Mouse (Mus musculus) cerebellum, postnatal 36 days (tissue): ENCODE results near the gene Zfand4.
"Not testable (repeated sequence)": the region's sequence is repeated elsewhere in the genome, so short reads cannot be mapped to it uniquely, and the experiment has no call there.

Source experiments
- DNase-seq, 2 experiments: peaks; one replicate each; pipeline ENCODE4 v3.0.0; 2021 to 2022; ENCODE audit warnings: mixed read lengths in 2 of 2

The Zfand4 gene

DNA sequence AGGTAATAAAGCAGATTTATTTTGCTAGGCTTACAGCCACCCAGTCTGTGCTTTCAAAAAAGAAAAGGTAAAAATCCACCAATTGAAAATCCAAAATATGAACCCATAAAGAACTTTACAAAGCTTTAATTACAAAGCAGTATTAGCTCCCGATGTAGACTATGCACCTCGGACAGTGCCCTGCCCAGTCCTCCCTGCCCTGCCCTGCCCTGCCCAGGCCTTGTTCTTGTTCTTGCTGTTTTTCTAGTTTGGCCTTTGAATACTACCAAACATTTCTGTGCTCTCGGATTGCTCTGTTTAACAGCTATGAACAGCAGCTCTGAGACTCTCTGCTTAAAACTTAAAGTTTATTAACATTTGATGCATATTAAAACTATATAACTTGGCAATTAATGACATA lies 62.6 kb downstream of the Zfand4 start:
- DNase-seq, result no peak

GRCm38 (mm10) chr6:116331396-116331795 lies 67.4 kb downstream of the Zfand4 start:
- peak in 1 of 2 experiments; percentile 29 for DNase-seq

GRCm38 (mm10) chr6:116337466-116337834 lies 73.4 kb downstream of the Zfand4 start:
- DNase-seq, result no peak

DNA sequence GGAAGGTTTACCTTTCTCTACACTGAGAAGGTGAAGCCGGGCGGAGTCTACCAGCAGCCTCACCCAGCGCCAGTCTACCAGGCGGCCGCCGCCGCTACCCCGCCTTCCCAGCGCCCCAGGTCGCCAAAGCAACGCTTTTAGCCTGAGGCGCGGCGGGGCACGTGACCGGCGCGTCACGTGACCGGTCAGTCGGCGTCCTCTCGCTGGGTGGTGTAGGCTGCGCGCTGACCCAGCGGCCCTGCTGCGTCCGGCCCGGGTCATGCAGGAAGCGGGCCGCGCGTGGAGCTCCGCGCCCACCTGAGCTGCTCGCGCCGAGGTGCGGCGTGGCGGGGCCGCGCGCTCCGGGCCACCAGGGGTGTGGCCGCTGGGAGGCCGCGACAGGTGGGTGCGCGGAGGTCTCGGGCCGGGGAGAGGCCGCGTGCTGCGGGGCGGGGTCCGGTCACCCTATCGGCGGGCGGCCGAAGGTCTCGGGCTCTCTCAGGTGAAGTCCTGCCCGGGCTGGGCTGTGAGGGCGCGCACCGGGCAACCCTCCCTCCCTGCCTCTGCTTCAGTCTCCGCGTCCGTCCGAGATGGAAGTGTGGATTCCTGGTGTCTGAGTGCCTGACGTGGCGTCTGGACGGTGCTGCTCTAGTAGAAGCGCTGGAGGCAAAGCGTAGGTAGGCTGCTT lies 73.9 kb downstream of the Zfand4 start, which contains the start of gene March8:
Gene March8 (plus strand): TSS at position 190 of the 667 bp plus-strand sequence.
- peak; percentile 89 to 93 for DNase-seq

DNA sequence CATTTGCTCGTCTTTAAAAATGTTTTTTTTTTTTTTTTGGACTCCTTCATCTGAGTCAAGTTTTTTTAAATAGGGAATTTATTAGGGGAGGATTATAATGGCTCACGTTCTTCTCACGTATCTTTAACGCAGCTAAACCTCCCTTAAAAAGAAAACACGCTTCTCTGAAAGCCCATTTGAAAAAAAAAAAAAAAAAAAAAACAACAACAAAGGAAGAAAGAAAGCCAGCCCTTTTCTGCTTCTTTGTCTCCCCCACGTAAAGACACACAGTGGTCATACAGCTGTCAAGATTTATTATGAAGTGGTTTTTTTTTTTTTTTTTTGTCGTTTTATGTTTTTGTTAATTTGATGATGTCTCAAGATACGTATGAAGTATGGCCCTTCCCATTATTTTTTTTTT lies 74.5 kb downstream of the Zfand4 start:
- no peak for DNase-seq

DNA sequence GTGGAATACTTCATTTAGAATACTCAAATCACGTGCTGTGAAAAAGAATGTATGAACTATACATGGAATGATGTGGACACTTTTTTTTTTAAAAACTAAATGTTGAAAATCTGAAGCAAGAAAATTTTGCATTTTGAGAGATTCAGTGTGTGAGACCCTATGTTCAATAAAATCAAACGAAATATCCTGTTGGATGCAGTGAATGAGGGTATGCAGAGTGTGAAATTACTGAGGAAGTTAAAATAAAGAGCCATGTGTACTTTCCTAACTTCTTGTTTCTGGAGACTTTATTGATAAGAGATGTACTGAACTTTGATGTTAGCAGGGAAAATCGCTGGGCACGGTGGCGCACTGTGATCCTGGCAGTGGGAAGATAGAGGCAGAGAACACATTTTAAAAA lies 75.1 kb downstream of the Zfand4 start:
- no peak for DNase-seq

GRCm38 (mm10) chr6:116340521-116340920 lies 76.5 kb downstream of the Zfand4 start:
- DNase-seq, result no peak

DNA sequence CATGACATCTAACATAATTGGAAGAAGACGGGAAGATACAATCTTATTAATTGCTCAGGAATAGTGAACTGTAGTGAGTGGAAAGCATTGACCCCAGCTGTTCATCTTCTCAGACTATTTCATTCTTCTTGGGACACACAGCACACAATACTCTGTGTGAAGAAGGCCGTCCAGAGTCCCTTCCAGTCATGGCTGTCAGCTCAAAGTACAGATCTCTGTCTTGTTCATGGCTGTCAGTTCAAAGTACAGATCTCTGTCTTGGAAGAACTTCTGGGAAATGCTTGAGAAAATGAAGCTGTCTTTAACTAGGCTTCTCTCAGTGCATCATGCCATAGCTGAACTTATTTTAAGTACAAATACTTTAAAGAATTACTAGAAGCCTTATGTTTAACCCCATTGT lies 83.9 kb downstream of the Zfand4 start:
- DNase-seq, result no peak

DNA sequence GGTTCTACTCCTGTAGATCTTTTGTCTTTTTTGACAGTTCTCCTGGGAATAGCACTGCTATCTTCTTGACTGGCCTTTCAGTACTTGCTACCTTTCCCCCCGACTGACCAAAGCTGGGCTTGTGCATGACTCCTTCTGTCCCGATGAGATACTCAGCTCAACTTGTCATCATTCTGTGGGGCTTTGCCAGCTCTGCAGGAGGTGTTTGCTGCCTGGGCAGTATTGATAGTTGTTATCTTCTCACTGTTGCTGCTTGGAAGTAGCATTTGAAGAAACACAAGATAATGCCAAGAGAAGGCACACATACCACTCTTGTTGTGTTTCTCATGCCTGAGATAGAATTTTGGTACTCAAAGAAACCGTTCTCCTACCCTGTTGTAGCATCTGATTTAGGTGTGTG lies 86.0 kb downstream of the Zfand4 start:
- DNase-seq, result no peak

- DNase-seq, result no peak
These were observed 86.6 kb downstream of the Zfand4 start for GRCm38 (mm10) chr6:116350643-116351042.

DNA sequence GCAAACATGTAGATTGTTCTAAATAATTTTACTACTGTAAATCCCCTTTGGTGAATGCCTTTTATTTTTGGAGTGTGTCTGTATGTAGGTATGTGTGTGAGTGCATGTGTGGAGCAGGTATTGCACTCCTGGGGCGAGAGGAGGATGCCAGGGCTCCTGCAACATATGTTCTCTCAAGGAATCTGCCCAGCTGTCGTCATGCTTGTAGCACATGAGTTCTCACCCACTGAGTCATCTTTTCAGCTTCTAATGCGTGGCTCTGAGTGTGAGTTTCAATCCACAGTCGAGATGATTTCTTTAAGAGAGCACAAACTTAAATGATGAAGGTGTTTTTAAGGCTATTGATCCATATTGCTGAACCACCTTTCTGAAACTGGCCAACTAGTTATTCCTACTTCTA lies 87.5 kb downstream of the Zfand4 start:
- DNase-seq, result no peak

DNA sequence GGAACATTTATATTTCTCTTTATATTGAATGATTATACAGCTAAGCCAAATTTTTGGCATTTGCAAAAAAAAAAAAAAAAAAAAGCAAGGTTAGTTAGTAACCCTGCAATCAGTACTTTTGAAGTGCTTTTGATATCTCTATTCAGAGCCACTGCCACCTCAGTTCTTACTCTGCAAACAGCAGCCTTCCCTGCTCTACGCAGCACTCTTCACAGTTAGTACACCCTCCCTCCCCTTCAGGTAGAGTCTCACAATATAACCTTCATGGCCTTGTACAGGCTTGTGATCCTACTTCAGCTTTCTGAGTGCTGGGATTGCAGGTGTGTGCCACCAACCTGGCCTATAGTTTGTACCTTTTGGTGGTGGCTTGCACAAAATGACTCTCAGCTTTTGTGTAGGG lies 89.4 kb downstream of the Zfand4 start:
- no peak for DNase-seq

GRCm38 (mm10) chr6:116356311-116356947 lies 92.4 kb downstream of the Zfand4 start:
- DNase-seq, result not testable (repeated sequence)

- no peak for DNase-seq
These were observed 92.9 kb downstream of the Zfand4 start for GRCm38 (mm10) chr6:116356948-116357325.

- DNase-seq, result no peak
These were observed 94.0 kb downstream of the Zfand4 start for GRCm38 (mm10) chr6:116358056-116358455.

DNA sequence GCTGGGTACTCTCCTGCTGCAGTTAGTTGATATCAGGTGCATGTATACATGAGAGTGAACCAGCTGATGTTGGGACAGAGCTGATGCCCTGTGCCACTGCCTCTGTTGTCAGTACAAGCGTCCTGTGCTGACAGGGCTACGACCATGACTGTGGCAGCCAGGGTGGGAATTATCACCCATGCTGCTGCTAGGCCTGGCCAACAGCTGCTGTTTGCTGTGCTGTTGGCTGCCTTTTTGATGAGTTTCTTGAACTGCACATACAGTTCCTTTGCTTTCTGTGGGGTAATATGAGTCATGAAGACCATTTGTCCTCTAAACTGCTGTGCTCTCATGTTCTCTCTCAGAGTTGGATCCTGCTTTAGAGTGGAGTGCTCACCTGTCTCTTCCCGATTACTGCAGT lies 95.2 kb downstream of the Zfand4 start:
- DNase-seq, result no peak

DNA sequence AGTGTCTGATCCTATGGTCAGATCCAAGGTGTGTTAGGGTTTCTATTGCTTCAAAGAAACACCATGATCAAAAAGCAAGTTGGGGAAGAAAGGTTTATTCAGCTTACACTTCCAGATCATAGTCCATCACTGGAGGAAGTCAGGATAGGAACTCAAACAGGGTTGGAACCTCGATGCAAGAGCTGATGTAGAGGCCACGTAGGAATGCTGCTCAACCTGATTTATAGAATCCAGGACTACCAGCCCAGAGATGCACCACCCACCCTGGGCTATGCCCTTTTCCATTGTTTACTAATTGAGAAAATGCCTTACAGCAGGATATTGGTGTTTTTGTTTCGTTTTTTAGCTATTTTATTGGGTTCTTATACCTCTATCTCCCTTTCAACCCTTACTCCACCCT lies 97.4 kb downstream of the Zfand4 start:
- DNase-seq, result no peak

DNA sequence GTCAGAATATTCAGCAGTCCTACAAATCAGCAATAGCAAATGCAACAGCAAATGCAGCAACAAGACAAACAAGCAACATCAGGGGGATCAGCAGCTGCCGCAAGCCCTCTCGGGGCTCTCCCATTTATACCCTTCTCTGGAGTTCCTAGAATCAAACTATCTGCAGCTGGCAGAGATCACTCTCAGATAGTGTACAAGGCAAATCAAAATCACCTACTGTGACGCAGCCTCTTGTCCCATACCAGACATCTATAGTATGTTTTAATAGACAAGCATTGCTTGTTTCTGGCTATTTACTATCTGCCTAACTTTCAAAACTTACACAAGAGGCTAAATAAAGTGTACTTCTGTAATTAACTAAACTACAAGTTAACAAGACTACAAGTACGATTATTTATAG lies 98.0 kb downstream of the Zfand4 start:
- no peak for DNase-seq

DNA sequence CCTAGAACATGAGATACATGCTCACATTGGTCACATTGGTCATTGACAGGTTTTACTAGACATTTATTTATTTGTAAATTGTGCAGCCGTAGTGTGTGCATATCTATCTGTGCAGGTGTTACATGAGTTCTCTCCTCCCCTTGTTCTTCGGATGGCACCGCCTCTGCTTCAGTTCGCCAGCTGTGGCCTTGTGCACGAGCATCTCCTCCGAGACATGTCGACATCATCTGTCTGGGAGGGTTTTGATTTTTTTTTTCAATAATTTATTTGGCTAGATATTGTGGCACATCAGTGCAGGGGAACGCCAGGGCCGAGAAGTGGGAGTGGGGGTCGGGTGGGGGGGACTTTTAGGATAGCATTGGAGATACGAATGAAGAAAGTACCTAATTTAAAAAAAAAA lies 103.9 kb downstream of the Zfand4 start:
- DNase-seq, result no peak

DNA sequence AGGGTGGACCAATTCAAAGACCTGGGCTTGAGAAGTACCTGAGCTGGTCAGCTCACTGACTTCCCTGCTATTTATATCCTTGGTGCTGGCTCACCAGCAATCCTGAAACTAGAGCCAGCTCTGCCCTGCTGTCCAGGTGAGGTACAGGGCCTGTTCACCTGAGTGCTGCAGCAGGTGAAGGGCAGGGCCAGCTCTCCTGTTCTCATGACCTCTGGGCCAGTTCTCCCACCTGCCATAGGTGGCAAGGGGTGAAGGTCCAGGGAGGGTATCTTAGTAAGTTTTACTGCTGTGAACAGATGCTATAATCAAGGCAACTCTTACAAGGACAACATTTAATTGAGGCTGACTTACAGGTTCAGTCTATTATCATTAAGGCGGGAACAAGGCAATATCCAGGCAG lies 105.8 kb downstream of the Zfand4 start:
- no peak for DNase-seq

- DNase-seq, result no peak
These were observed 106.4 kb downstream of the Zfand4 start for GRCm38 (mm10) chr6:116370216-116370976.

GRCm38 (mm10) chr6:116371500-116371899 lies 107.5 kb downstream of the Zfand4 start:
- DNase-seq, result no peak

GRCm38 (mm10) chr6:116374136-116374535 lies 110.1 kb downstream of the Zfand4 start:
- DNase-seq, result no peak

- no peak for DNase-seq
These were observed 110.6 kb downstream of the Zfand4 start for GRCm38 (mm10) chr6:116374618-116375017.
